Mouse (Mus musculus) kidney, postnatal 0 days (tissue): Measurements from ENCODE around the gene 3110070M22Rik. TPM values are rescaled to one million over a fixed set of nuclear protein-coding genes. Genes with fewer than 3 reads are reported as not detected.

ENCODE experiments used
- ATAC-seq: fragments of 200-750 bp; cut with Nextera tagmentation; replicated peaks from 2 replicates; pipeline ENCODE4 v1.8.0; 2017; ENCODE audit warnings: low read depth, moderate number of reproducible peaks, moderate TSS enrichment, moderate library complexity; ENCODE audit not compliant: low FRiP score
- DNase-seq: peaks from one replicate; pipeline ENCODE4 v3.0.0-alpha.2; 2016; ENCODE audit warnings: low spot score
- H3K27ac ChIP-seq: fragments of 300-500 bp; sonication (generic); 2 replicates; pipeline ENCODE4 v1.5.1; 2014; ENCODE audit warnings: mild to moderate bottlenecking
- H3K27me3 ChIP-seq: fragments of 300-500 bp; sonication (generic); 2 replicates; pipeline ENCODE4 v1.6.1; 2014; ENCODE audit warnings: low read length, mixed read lengths; ENCODE audit not compliant: insufficient read depth
- H3K36me3 ChIP-seq: fragments of 300-500 bp; sonication (generic); 2 replicates; pipeline ENCODE4 v1.6.1; 2014; ENCODE audit warnings: low read length, mixed read lengths; ENCODE audit not compliant: insufficient read depth
- H3K4me1 ChIP-seq: fragments of 300-500 bp; sonication (generic); replicated peaks from 2 replicates; pipeline ENCODE4 v1.6.1; 2014; ENCODE audit warnings: antibody characterized with exemption, low read length, mixed read lengths; ENCODE audit not compliant: insufficient read depth
- H3K4me2 ChIP-seq: fragments of 300-500 bp; sonication (generic); 2 replicates; pipeline ENCODE4 v1.6.1; 2014; ENCODE audit warnings: mild to moderate bottlenecking, low read length, moderate library complexity, mixed read lengths
- H3K4me3 ChIP-seq: fragments of 300-500 bp; sonication (generic); replicated peaks from 2 replicates; pipeline ENCODE4 v1.5.1; 2014; ENCODE audit warnings: low read depth, low read length
- H3K9ac ChIP-seq: fragments of 300-500 bp; sonication (generic); 2 replicates; pipeline ENCODE4 v1.6.1; 2014; ENCODE audit warnings: low read depth, low read length
- H3K9me3 ChIP-seq: fragments of 300-500 bp; sonication (generic); replicated peaks from 2 replicates; pipeline ENCODE4 v1.6.1; 2016; ENCODE audit warnings: low read length, inconsistent platforms, mixed read lengths
- CTCF ChIP-seq: IDR thresholded peaks from 2 replicates; pipeline ENCODE4 v1.5.1; 2016; ENCODE audit warnings: antibody characterized with exemption, low read depth, mild to moderate bottlenecking, moderate library complexity
- WGBS: fragments of 180-500 bp; shearing (Covaris S2); extraction: QIAGEN DNeasy Blood & Tissue Kit; methylation state at CpG from one replicate; pipeline ENCODE4 v1.1.7; 2014; 5-methylcytosine and 5-hydroxymethylcytosine counted together
- polyA plus RNA-seq: library from polyadenylated mRNA; unstranded; fragments of >200 nt; fragmentation: Nextera tagmentation; extraction: Ambion mirVana; gene quantifications from 2 replicates; pipeline ENCODE4 v1.2.1, GENCODE M21; 2015

3110070M22Rik gene
- polyA plus RNA-seq, 1 experiment from 2014 or later, result 1.9 TPM

DNA sequence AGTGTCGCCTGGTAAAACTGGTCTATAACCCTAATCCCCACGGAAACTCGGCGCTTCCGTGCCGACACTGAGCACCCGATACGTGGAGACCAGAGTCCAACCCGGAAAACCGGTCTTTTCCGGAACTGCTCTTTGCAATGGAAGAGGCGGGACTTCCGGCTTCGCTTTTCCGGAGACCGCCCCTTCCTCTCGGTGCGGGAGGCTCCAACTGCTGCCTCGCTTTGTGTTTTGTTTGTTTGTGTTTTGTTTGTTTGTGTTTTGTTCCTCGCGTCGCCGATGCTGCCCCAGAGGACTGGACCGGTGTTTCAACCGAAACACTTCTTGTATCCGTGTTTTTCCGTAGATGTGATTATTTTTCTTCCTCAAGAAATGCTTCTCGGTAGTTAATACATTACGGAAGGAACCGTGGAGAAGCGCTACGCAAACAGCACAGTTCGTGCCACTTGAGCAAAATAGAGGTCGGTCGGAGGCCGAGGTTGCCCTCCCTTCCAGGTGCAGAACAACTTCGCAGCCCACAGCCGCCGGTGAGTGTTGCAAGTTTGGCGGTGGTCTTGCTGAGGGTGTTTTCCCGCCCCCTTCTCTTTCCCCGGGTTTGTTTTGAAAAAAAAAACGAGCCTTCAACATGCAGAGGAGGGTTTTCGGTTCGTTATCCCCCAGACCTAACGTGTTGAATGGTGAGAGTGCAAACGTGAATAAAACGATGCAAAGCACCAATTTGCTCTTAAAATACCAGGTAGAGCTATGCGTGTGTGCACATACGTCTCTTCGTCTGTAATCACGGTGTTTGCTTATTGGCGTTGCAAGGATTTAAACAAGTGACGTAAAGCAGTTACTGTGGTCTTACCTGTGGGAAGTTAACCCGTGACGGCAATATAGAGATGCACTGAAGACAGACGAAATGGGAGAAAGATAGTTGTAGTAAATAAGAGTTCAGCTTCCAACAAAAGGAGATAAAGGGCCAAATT, 25.3 kb downstream of the 3110070M22Rik start, which contains the start of gene 4833420G17Rik:
Gene 4833420G17Rik (plus strand): TSS at position 173 of the 965 bp plus-strand sequence.
- peak within 1 kb of the TSS; percentile 76 for H3K4me2 ChIP-seq
- H3K9me3 ChIP-seq, result no peaks in the 10 kb centered on the region
- peak within 1 kb of the TSS; percentile 86 for H3K4me3 ChIP-seq
- H3K27ac ChIP-seq, result peak within 1 kb of the TSS; percentile 85
- peaks cover 5% of the 10 kb centered on the region; the same call in 1 of the 2 replicates for H3K4me1 ChIP-seq
- ATAC-seq (peak; percentile 96), DNase-seq (peak; percentile 94)
- peaks cover 21% of the 10 kb centered on the region for H3K36me3 ChIP-seq
- TF ChIP-seq CTCF, result no peak
- H3K9ac ChIP-seq, result peak within 1 kb of the TSS; percentile 81
- under 1% methylated on average over 57 of the region's 57 CpGs for WGBS
- no peaks in the 10 kb centered on the region for H3K27me3 ChIP-seq

GRCm38 (mm10) chr13:119461900-119462595, 26.1 kb downstream of the 3110070M22Rik start:
- peaks cover 15% of the 10 kb centered on the region; the same call in 1 of the 2 replicates for H3K36me3 ChIP-seq
- peak overlapping the region; percentile 86 for H3K4me3 ChIP-seq
- peaks cover 5% of the 10 kb centered on the region; the same call in 1 of the 2 replicates for H3K4me1 ChIP-seq
- H3K4me2 ChIP-seq, result peak overlapping the region; percentile 76
- TF ChIP-seq CTCF, result no peak
- peak; percentile 8 for DNase-seq
- ATAC-seq, result peak; percentile 57
- no peaks in the 10 kb centered on the region for H3K27me3 ChIP-seq
- peak overlapping the region; percentile 81 for H3K9ac ChIP-seq
- no peaks in the 10 kb centered on the region for H3K9me3 ChIP-seq
- peak overlapping the region; percentile 85 for H3K27ac ChIP-seq
- 2% methylated on average over 10 of the region's 10 CpGs for WGBS

DNA sequence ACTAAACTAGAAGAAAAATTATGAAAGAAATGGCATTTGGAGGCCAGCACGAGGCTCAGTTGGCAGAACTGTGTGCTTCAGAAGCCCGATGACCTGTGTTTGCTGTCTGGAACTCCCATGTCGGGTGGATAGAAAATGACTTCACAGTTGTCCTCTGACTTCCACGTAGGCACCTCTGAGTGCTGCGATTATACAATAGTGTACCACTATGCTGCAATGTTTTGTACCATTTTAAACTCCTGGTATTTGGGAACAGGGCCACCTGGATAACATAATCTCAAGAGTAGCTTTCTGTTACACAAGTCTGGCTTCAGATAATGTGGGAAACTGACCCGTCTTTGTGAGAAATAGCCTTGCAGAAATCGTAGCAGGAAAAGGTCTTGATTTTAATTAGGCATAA, 31.8 kb downstream of the 3110070M22Rik start:
- WGBS, result 91% methylated on average over 7 of the region's 7 CpGs
- Histone ChIP-seq H3K27ac (no peak overlapping the region), H3K27me3 (no peaks in the 10 kb centered on the region), H3K9me3 (no peaks in the 10 kb centered on the region), H3K36me3 (peaks cover 27% of the 10 kb centered on the region), H3K4me3 (no peak overlapping the region), H3K4me2 (no peak overlapping the region), H3K4me1 (no peaks in the 10 kb centered on the region), H3K9ac (no peak overlapping the region)
- DNase-seq, result no peak
- ATAC-seq, result no peak
- no peak for TF ChIP-seq CTCF

DNA sequence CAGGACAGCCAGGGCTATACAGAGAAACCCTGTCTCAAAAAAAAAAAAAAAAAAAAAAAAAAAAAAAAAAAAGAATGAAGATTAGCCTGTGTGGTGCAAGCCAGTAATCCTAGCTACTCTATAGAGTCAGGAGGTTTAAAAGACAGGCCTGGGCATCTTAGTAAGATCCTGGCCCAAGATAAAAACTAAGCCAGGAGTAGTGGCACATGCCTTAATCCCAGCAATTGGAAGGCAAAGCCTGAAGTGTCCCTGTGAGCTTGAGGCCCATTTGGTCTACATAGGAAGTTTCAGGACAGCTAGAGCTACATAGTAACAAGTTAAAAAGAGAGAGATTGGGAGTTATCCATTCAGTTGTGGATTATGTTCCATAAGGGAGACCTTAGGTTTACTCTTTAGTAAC, 33.1 kb downstream of the 3110070M22Rik start:
- TF ChIP-seq CTCF, result no peak
- H3K4me2 ChIP-seq, result no peak overlapping the region

GRCm38 (mm10) chr13:119453563-119453962, 34.6 kb downstream of the 3110070M22Rik start:
- Histone ChIP-seq H3K27ac (no peak overlapping the region), H3K9ac (no peak overlapping the region), H3K4me3 (no peak overlapping the region), H3K9me3 (no peaks in the 10 kb centered on the region), H3K36me3 (peaks cover 35% of the 10 kb centered on the region), H3K27me3 (no peaks in the 10 kb centered on the region), H3K4me2 (no peak overlapping the region), H3K4me1 (no peaks in the 10 kb centered on the region)
- DNase-seq (no peak), ATAC-seq (no peak)
- TF ChIP-seq CTCF, result no peak
- 93% methylated on average over 4 of the region's 4 CpGs for WGBS

More for the DNA sequence above, 33.1 kb downstream of the 3110070M22Rik start:
- Histone ChIP-seq H3K4me3 (no peak overlapping the region), H3K36me3 (peaks cover 39% of the 10 kb centered on the region), H3K9ac (no peak overlapping the region), H3K27me3 (no peaks in the 10 kb centered on the region), H3K27ac (no peak overlapping the region), H3K9me3 (no peaks in the 10 kb centered on the region), H3K4me1 (no peaks in the 10 kb centered on the region)
- no peak for DNase-seq
- no peak for ATAC-seq

DNA sequence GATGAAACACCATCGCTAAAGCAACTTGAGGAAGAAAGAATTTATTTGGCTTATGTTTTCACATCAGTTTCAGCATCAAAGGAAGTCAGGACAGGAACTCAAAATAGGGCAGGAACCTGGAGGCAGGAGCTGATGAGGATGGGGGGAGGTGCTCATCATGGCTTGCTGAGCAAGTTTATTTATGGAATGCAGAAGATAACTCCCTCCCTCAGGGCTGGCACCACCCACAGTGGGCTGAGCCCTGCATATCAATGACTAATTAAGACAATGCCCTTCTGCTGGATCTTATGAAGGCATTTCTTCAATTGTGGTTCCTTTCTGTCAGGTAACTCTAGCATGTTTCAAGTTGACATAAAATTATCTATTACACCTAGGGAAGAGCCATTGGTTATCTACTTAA, 45.9 kb downstream of the 3110070M22Rik start:
- Histone ChIP-seq H3K4me3 (no peak overlapping the region), H3K9me3 (no peaks in the 10 kb centered on the region), H3K27ac (no peak overlapping the region), H3K27me3 (no peaks in the 10 kb centered on the region), H3K4me2 (no peak overlapping the region), H3K36me3 (peaks cover 36% of the 10 kb centered on the region), H3K4me1 (no peaks in the 10 kb centered on the region), H3K9ac (no peak overlapping the region)
- no peak; the same call in 1 of the 2 replicates for ATAC-seq
- WGBS, result 78% methylated on average over 1 of the region's 1 CpGs
- TF ChIP-seq CTCF, result no peak
- DNase-seq, result no peak

Other genes starting within 250 kb of the 3110070M22Rik start
- gene Paip1, start 59.8 kb downstream of the 3110070M22Rik start, polyA plus RNA-seq, result 109 and 110 TPM in 2 replicates
- gene 4833420G17Rik, start 25.6 kb downstream of the 3110070M22Rik start, polyA plus RNA-seq, result 51.1 and 51.6 TPM in 2 replicates
- 1.6 and 1.8 TPM in 2 replicates for gene Tmem267, start 344 bp downstream of the 3110070M22Rik start, polyA plus RNA-seq
- 0.08 and 0.13 TPM in 2 replicates for gene Ccl28, start 135.4 kb upstream of the 3110070M22Rik start, polyA plus RNA-seq
- gene Hmgcs1, start 202.0 kb upstream of the 3110070M22Rik start, polyA plus RNA-seq, result 153 and 180 TPM in 2 replicates